Mouse (Mus musculus): ENCODE measurements around the gene Samd9l. TPM values are rescaled to one million over a fixed set of nuclear protein-coding genes. Genes with fewer than 3 reads are reported as not detected.
"Not testable (repeated sequence)": the region's sequence is repeated elsewhere in the genome, so short reads cannot be mapped to it uniquely, and the experiment has no call there.

Gene Samd9l
- total RNA-seq, 2 experiments from 2014 or later = 6.0 to 6.3 TPM

- DNase-seq; intact Hi-C loops (cut with DNase I; ENCODE audit: low total_unique reads): not testable (repeated sequence)
These were observed 53.3 kb downstream of the Samd9l start for GRCm38 (mm10) chr6:3345924-3346597.

GRCm38 (mm10) chr6:3345043-3345639 is 54.2 kb downstream of the Samd9l start:
- DNase-seq; intact Hi-C loops (cut with DNase I; ENCODE audit: low total_unique reads): not testable (repeated sequence)

- intact Hi-C loops (cut with DNase I; ENCODE audit: low total_unique reads); DNase-seq: not testable (repeated sequence)
These were observed 55.6 kb downstream of the Samd9l start for GRCm38 (mm10) chr6:3343603-3344247.

- DNase-seq = no peak
- intact Hi-C loops (cut with DNase I; ENCODE audit: low total_unique reads) = no loop called here
These were observed 57.9 kb downstream of the Samd9l start for GRCm38 (mm10) chr6:3341479-3341878.

GRCm38 (mm10) chr6:3340928-3341327 is 58.4 kb downstream of the Samd9l start:
- intact Hi-C loops (cut with DNase I; ENCODE audit: low total_unique reads); DNase-seq: not testable (repeated sequence)

- intact Hi-C loops (cut with DNase I; ENCODE audit: low total_unique reads); DNase-seq: not testable (repeated sequence)
These were observed 60.2 kb downstream of the Samd9l start for GRCm38 (mm10) chr6:3339131-3339530.

Other genes with a start within 250 kb of the Samd9l start
- not detected for gene Hepacam2, start 98.7 kb upstream of the Samd9l start, total RNA-seq (2021)
- gene Vps50, start 98.8 kb upstream of the Samd9l start, total RNA-seq (2021) = 10 to 100 TPM; 13.9 to 15.1 TPM